Mouse (Mus musculus): ENCODE measurements at regions not wholly inside any gene's neighbourhood (a gene's known extent, or its start where the extent isn't known, plus 50 kb on each side); places are given as distances from the start of the nearest gene placed in this dataset.

DNA sequence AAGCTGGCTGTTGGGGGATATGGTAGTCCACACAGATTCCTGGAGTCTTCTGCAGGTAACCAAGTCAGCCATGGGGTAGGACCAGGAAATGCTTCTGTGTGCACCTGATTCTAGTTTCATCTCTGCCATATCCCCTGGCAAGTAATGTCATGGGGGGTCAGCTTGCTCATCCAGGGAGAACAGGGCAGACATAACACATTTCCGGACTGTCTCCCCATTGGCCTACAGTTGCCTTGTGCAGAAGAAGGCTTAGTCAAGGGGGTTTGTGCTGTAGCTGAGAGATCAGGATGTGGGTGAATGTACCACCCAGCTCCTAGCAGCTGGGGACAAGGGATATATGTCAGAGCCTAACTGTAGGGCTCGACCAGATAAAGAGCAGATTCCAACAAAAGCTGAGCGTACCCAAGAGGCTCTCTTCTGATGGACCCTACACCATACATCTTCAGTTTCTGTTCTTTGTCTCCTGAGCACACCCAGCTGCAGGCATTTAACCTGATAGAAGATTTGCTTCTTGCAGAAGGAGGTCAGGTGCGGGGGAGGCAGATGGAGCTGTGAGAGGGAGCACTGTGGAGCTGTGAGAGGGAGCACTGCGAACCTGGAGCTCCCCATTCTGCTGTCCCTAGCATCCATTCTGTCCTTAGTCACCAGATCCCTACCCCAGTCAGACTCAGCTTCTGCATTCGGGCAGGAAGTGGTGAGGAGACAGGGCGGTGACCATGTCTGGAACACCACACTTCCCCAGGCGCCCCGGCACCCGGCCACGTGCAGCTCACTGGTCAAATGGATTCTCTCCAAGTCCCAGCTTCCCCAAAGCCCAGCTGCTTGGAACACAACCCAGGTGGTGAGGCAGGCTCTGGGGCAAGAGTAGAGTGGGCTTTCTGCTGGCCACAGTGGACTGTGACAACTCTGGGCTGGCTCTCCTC is 88.9 kb upstream of the Mef2a start:
- no peak for TF ChIP-seq CTCF (IDR thresholded peaks at IDR 0.05; ENCODE audit: control insufficient read depth, insufficient read depth, insufficient read length)
- peak; percentile 87 for TF ChIP-seq MAX (IDR thresholded peaks at IDR 0.05)
- TF ChIP-seq CEBPB (IDR thresholded peaks at IDR 0.05; ENCODE audit: low read depth) = no peak
- no peak for TF ChIP-seq MYOG (IDR thresholded peaks at IDR 0.05; ENCODE audit: control insufficient read depth, extremely low read depth, insufficient read length)
